Mouse (Mus musculus) heart, embryonic 10.5 days (tissue): ENCODE measurements around the gene Elp6. TPM values are rescaled to one million over a fixed set of nuclear protein-coding genes. Genes with fewer than 3 reads are reported as not detected.
A peak's percentile ranks its signal among the peaks of the same experiment; 100 is the strongest.
"Not testable (repeated sequence)": the region's sequence is repeated elsewhere in the genome, so short reads cannot be mapped to it uniquely, and the experiment has no call there.

ENCODE experiments used
- DNase-seq: peaks from one replicate; pipeline ENCODE4 v3.0.0-alpha.2; 2017; ENCODE audit warnings: low spot score
- H3K27ac ChIP-seq: fragments of 300-500 bp; sonication (generic); 2 replicates; pipeline ENCODE4 v1.5.1; 2016; ENCODE audit warnings: mild to moderate bottlenecking
- H3K27me3 ChIP-seq: fragments of 300-500 bp; sonication (generic); 2 replicates; pipeline ENCODE4 v1.6.1; 2016; ENCODE audit warnings: mild to moderate bottlenecking; ENCODE audit not compliant: poor library complexity, insufficient read depth, severe bottlenecking
- H3K36me3 ChIP-seq: fragments of 300-500 bp; sonication (generic); 2 replicates; pipeline ENCODE4 v1.6.1; 2016; ENCODE audit warnings: mild to moderate bottlenecking, moderate library complexity
- H3K4me1 ChIP-seq: fragments of 300-500 bp; sonication (generic); 2 replicates; pipeline ENCODE4 v1.6.1; 2016; ENCODE audit warnings: mild to moderate bottlenecking
- H3K4me3 ChIP-seq: fragments of 300-500 bp; sonication (generic); 2 replicates; pipeline ENCODE4 v1.5.1; 2016; ENCODE audit warnings: mild to moderate bottlenecking, moderate library complexity
- H3K9me3 ChIP-seq: fragments of 300-500 bp; sonication (generic); 2 replicates; pipeline ENCODE4 v1.6.1; 2016; ENCODE audit warnings: mild to moderate bottlenecking, moderate library complexity
- WGBS: fragments of 180-500 bp; shearing (Covaris S2); methylation state at CpG from one replicate; pipeline ENCODE4 v1.1.7; 2016; 5-methylcytosine and 5-hydroxymethylcytosine counted together
- polyA plus RNA-seq: library from polyadenylated mRNA; unstranded; fragments of >200 nt; fragmentation: Nextera tagmentation; extraction: Ambion mirVana; gene quantifications from 2 replicates; pipeline ENCODE4 v1.2.1, GENCODE M21; 2016

The Elp6 gene
- polyA plus RNA-seq, 1 experiment from 2014 or later, result 32.3 TPM

DNA sequence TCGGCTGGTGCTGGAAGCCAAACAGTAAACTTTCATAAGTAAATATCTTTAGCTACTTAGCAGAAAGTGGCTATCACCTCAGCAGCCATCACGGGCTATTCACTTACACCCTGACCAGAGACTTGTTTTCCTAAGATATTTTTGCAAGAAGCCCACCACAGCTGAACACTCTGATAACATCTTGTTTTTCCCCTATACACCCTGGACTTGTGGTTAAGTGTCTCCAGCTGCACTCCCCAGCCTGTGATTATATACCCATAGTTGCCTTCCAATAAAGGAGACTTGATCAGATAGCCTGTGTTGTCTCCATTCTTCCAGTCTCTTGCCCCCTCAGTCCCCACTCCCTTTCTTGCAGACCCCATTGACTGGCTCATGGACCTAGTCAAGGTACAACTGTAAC is 23.2 kb downstream of the Elp6 start:
- Histone ChIP-seq H3K4me3 (no peak overlapping the region), H3K27ac (no peak overlapping the region), H3K36me3 (no peaks in the 10 kb centered on the region), H3K4me1 (peaks cover 14% of the 10 kb centered on the region), H3K27me3 (no peaks in the 10 kb centered on the region), H3K9me3 (no peaks in the 10 kb centered on the region)
- 74% methylated on average over 2 of the region's 2 CpGs for WGBS
- no peak for DNase-seq

DNA sequence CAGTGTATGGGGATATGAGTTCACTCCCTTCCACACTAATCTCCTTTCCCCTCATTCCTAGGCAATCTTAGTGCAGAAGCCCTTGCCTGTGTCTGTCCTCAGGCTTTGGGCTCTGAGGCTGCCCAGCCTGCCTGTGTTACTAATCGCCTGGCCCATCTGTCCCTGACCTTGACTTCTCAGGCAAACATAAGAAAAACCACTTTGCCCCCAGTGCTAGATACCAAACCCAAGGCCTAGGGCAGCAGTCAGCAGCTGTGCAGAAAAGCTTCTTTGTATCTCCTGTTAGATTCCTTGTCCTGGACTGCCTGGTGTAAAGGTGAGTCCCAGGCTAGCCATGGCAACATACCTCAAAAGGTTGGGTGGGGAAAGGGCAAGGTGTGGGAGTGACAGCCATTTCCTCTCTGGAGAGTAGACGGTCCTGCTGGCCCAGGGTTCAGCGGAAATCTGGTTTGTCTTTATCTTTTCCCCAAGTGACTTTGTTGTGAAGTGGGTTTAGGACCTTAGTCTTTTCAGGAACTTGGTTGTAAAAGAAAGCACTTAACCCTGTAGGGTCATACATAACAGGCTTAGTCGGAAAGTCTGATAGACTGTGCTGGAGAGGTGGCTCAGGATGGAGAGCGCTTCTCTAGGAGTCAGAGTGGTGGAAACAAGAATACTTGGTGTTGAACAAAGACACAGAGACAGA is 24.1 kb downstream of the Elp6 start:
- Histone ChIP-seq H3K4me3 (no peak overlapping the region), H3K27ac (no peak overlapping the region), H3K36me3 (no peaks in the 10 kb centered on the region), H3K27me3 (no peaks in the 10 kb centered on the region), H3K9me3 (no peaks in the 10 kb centered on the region), H3K4me1 (peaks cover 23% of the 10 kb centered on the region)
- no peak for DNase-seq
- WGBS, result 41% methylated on average over 5 of the region's 5 CpGs

DNA sequence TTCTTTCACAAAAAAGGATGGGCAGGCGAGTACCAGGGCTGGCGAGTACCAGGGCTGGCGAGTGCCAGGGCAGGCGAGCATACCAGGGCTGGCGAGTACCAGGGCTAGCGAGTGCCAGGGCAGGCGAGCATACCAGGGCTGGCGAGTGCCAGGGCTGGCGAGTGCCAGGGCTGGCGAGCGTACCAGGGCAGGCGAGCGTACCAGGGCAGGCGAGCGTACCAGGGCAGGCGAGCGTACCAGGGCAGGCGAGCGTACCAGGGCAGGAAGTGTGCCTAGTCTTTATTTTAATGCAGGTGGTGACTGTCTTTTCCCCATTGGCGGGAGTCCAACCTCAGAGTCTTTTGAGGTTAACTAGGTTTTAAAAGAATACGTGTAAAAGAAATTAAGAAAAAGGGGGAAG is 24.7 kb downstream of the Elp6 start:
- 75% methylated on average over 21 of the region's 21 CpGs for WGBS
- no peak overlapping the region for H3K4me3 ChIP-seq

DNA sequence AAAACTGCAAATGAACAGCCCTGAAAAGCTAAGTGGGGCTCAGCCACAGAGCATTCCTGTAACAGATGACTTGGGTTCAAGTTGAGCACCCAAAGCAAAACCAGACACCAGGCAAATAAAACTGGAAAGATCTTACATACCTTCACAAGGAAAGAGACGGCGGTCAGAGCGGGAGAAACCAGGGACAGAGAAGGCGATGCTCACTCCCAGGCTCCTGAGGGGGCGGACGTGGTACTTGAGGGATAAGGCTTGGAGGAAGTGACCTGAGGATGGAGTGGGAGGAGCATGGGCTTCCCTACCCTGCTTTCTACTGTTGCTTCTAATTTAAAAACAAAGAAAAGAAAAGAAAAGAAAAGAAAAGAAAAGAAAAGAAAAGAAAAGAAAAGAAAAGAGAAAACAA is 25.4 kb downstream of the Elp6 start:
- H3K36me3 ChIP-seq, result no peaks in the 10 kb centered on the region
- no peak overlapping the region for H3K27ac ChIP-seq
- WGBS, result 35% methylated on average over 6 of the region's 6 CpGs
- H3K4me3 ChIP-seq, result no peak overlapping the region
- peaks cover 24% of the 10 kb centered on the region for H3K4me1 ChIP-seq
- H3K27me3 ChIP-seq, result no peaks in the 10 kb centered on the region
- no peaks in the 10 kb centered on the region for H3K9me3 ChIP-seq
- DNase-seq, result no peak

More for the DNA sequence above, 24.7 kb downstream of the Elp6 start:
- Histone ChIP-seq H3K36me3 (no peaks in the 10 kb centered on the region), H3K9me3 (no peaks in the 10 kb centered on the region), H3K4me1 (peaks cover 24% of the 10 kb centered on the region), H3K27ac (no peak overlapping the region), H3K27me3 (no peaks in the 10 kb centered on the region)
- DNase-seq, result no peak

DNA sequence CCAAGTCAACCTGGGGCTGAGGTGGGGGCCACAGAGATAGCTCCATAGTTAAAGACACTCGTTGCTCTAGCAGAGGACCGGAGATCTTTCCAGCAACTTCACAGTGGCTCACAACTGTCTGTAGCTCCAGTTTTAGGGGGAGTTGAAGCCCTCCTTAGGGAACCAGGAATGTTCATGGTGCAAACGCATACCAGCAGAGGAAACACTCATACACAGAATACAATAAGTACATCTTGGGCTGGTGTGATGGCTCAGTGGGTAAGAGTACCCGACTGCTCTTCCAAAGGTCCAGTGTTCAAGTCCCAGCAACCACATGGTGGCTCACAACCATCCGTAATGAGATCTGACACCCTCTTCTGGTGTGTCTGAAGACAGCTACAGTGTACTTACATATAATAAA is 25.9 kb downstream of the Elp6 start:
- not testable (repeated sequence) for H3K4me3 ChIP-seq, DNase-seq, H3K9me3 ChIP-seq, H3K36me3 ChIP-seq, H3K27me3 ChIP-seq, H3K27ac ChIP-seq
- peaks cover 24% of the 10 kb centered on the region for H3K4me1 ChIP-seq
- WGBS, result 90% methylated on average over 5 of the region's 5 CpGs

DNA sequence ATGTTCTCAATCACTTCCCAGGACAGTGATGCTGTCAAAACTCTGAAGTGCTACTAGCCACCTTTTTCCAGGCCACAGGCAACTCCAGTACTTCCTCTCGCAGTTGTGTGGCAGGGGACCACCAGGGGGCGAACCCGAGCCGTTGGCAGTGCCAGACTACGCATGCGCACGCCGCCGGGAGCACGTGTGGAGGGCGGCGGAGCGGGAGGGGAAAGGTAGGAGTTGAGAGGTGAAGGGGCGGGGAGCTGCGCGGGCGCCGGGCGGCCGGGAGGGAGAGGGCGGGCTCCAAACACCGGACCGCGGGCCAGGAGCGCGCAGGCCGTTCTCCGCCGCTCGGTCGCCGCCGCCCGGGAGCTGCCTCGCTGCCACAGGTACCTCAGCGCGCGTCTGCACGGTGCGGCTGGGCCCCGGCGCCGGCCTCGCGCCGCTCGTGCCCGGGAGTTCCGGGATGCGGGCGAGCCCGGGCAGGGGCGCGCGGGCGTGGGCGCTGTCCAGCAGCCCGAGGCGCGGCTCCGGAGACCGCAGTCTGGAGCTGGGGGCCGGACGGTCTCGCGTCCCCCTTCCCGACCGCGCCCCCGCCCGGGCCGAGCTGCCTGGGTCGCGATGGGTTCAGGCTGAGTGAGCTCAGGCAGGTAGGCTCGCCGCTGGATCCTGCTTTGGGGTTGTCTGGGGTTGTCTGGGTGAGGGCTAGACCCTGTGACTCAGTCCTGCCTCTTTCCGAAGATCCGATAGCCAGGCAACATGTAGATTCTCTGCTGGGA is 28.3 kb downstream of the Elp6 start, which contains the start of gene Scap:
Gene Scap (plus strand): TSS at position 154 of the 761 bp plus-strand sequence.
- Histone ChIP-seq H3K27me3 (no peaks in the 10 kb centered on the region), H3K4me1 (peaks cover 33% of the 10 kb centered on the region), H3K9me3 (no peaks in the 10 kb centered on the region), H3K36me3 (no peaks in the 10 kb centered on the region), H3K4me3 (peak within 1 kb of the TSS; percentile 92), H3K27ac (peak within 1 kb of the TSS; percentile 92)
- peak; percentile 98 for DNase-seq
- WGBS, result under 1% methylated on average over 78 of the region's 78 CpGs

DNA sequence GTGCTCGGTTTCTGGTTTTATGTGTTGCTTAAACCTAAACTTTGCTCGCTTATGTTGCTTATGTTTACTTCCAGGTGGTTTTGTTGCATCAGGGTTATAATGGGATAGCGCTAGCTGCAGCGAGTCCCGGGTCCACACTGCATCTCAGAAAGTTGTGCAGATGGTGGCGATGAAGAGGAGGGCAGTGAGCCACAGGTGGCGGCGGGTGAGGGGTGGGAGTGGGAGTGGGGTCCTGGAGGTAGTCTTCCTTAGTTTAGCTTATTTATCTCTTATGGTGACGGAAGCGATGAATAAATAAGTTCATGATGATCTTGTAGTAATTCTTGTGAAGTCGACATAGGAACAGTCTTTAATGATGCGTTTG is 28.9 kb downstream of the Elp6 start:
- H3K27ac ChIP-seq, result peak overlapping the region; percentile 92; the same call in 1 of the 2 replicates
- no peak for DNase-seq
- peak overlapping the region; percentile 92 for H3K4me3 ChIP-seq
- 16% methylated on average over 12 of the region's 12 CpGs for WGBS
- no peaks in the 10 kb centered on the region for H3K36me3 ChIP-seq
- no peaks in the 10 kb centered on the region for H3K9me3 ChIP-seq
- no peaks in the 10 kb centered on the region for H3K27me3 ChIP-seq
- H3K4me1 ChIP-seq, result peaks cover 38% of the 10 kb centered on the region

DNA sequence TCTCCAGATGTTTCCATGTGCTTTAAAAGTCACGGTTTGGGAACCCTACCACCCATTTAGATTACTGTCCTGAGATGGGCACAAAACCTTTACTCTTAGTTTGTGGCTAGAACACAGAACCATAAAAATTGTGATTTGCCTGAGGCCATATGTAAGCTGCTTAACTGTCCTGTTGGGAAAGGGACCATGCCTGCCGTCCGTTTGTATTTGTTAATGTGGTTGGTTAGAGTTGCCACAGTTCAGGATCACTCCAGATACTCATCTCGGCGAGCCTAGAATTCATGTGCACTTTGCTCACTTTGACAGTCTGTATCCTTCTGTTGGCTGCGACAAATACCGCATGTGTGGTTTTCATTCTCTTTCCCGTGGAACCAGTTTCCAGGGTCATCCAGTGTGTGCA is 29.9 kb downstream of the Elp6 start:
- Histone ChIP-seq H3K27me3 (no peaks in the 10 kb centered on the region), H3K4me3 (no peak overlapping the region), H3K4me1 (peaks cover 29% of the 10 kb centered on the region), H3K9me3 (no peaks in the 10 kb centered on the region), H3K27ac (no peak overlapping the region), H3K36me3 (no peaks in the 10 kb centered on the region)
- no peak for DNase-seq
- 79% methylated on average over 8 of the region's 8 CpGs for WGBS

DNA sequence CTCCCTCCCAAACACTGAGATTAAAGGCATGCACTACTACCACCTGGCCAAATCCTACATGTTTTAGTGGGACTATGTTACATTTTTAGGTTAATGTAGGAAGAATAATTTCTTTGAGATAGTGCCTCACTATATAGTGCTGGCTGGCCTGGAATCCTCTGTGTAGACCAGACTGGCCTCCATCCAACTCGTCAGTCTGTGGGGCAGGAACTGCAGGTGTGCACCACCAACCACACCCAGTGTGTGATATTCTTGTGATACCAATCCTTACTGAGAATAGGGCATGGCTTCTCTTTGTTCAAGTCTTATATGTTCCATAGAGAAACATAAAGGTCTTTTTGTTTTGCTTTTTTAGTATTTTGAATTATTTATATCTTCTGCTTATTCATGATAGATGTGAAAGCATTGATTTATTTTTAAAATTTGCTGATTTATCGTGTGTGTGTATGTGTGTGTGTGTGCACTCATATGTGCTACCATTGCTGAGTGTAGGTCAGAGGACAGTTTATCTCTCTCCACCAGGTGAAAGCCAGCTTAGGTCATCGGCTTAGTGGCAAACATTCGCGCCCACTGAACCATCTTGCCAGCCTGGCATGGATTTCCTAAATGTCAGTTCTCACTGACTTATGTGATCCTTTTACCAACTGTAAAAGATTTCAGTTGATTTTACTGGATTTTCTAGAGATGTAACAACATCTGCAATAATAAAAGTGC is 35.2 kb downstream of the Elp6 start:
- WGBS, result 84% methylated on average over 5 of the region's 5 CpGs
- no peak overlapping the region for H3K4me3 ChIP-seq

DNA sequence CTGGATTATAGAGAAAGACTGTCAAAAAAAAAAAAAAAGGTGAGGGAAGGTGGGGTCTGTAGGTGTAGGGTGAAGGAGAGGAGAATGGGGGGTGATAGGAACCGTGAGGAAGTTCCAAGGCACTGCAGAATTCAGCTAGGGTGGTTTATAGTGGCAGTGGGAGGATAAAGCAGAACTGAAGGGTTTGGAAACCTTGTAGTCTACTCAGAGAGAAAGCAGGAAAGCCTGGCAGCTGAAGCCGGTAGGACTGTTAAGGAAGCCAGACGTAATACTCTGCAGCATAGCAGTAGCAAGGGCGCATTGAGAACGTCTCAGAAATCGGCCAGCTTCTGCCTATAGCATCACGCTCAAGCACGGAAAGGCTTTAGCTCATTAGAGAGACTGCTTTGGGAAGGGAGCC is 37.0 kb downstream of the Elp6 start:
- no peak for DNase-seq
- WGBS, result 66% methylated on average over 8 of the region's 8 CpGs
- no peak overlapping the region for H3K4me3 ChIP-seq

More for the DNA sequence above, 35.2 kb downstream of the Elp6 start:
- Histone ChIP-seq H3K9me3 (no peaks in the 10 kb centered on the region), H3K27me3 (no peaks in the 10 kb centered on the region), H3K27ac (no peak overlapping the region), H3K4me1 (peaks cover 15% of the 10 kb centered on the region), H3K36me3 (no peaks in the 10 kb centered on the region)
- DNase-seq, result no peak

DNA sequence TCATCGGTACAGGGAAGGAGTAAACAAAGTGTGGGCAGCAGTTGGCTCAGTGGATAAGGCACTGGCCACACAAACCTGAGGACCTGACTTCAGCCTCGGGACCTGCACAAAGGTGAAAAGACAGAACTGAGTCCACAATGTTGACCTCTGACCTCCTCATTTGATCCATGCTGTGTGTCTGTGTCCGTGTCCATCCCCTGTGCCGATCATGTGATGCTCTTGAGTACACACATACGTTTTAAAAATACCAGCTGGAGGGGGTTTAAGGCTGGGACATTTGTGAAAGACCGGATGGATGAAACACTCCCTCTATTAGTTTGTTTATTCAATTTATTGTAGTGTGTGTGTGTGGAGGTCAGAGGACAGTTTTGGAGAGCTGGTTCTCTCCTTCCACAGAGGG is 38.8 kb downstream of the Elp6 start:
- Histone ChIP-seq H3K27me3 (no peaks in the 10 kb centered on the region), H3K4me3 (no peak overlapping the region), H3K4me1 (peaks cover 2% of the 10 kb centered on the region; the same call in 1 of the 2 replicates), H3K27ac (no peak overlapping the region), H3K9me3 (no peaks in the 10 kb centered on the region), H3K36me3 (no peaks in the 10 kb centered on the region)
- no peak for DNase-seq
- 81% methylated on average over 6 of the region's 6 CpGs for WGBS

More for the DNA sequence above, 37.0 kb downstream of the Elp6 start:
- Histone ChIP-seq H3K36me3 (no peaks in the 10 kb centered on the region), H3K27me3 (no peaks in the 10 kb centered on the region), H3K9me3 (no peaks in the 10 kb centered on the region), H3K4me1 (peaks cover 15% of the 10 kb centered on the region), H3K27ac (no peak overlapping the region)

DNA sequence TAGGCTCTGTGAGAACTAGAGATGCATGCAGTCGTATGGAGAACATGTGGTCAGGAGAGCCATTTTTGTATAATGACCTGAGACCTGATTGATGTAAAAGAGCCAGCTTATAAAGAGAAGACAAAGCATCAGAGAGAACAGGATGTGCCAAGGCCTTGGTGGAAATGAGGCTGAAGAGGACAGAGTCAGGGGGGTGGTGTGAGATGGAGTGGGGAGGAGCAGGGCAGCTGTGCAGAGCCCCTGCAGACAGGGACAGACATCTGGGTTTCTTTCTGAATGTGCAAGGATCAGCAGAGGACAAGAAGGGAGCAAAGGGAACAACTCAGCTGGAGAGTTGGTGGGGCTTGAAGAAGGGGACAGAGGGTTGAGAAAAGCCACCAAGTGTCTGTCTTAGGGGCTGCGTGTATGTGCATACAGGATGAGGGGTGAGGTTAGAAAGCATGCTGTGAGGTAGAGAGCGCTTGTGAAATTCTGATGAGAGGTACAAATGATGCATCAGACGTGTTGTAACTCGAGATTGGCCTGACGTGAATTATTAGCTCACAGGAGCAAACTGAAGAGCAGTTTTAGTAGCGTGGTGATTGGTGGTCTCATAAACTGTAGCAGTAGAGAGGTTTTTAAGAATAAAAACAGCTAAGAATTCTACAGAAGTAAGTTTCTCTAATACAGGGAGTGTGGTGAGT is 40.2 kb downstream of the Elp6 start:
- Histone ChIP-seq H3K9me3 (no peaks in the 10 kb centered on the region), H3K27me3 (no peaks in the 10 kb centered on the region), H3K36me3 (no peaks in the 10 kb centered on the region), H3K4me1 (peaks cover 5% of the 10 kb centered on the region; the same call in 1 of the 2 replicates), H3K4me3 (no peak overlapping the region), H3K27ac (no peak overlapping the region)
- WGBS, result 80% methylated on average over 7 of the region's 7 CpGs
- no peak for DNase-seq
